Mouse (Mus musculus) kidney, embryonic 15.5 days (tissue): ENCODE measurements around the gene Pdpn. TPM values are rescaled to one million over a fixed set of nuclear protein-coding genes. Genes with fewer than 3 reads are reported as not detected.
A peak's percentile ranks its signal among the peaks of the same experiment; 100 is the strongest.

Experiments used
- ATAC-seq: fragments of 200-750 bp; cut with Nextera tagmentation; replicated peaks from 2 replicates; pipeline ENCODE4 v1.8.0; 2017; ENCODE audit warnings: moderate TSS enrichment; ENCODE audit not compliant: low FRiP score
- H3K27ac ChIP-seq: fragments of 300-500 bp; sonication (generic); 2 replicates; pipeline ENCODE4 v1.5.1; 2015; ENCODE audit warnings: mild to moderate bottlenecking, inconsistent platforms
- H3K27me3 ChIP-seq: fragments of 300-500 bp; sonication (generic); 2 replicates; pipeline ENCODE4 v1.6.1; 2015; ENCODE audit warnings: inconsistent platforms
- H3K36me3 ChIP-seq: fragments of 300-500 bp; sonication (generic); 2 replicates; pipeline ENCODE4 v1.6.1; 2015; ENCODE audit warnings: inconsistent platforms
- H3K4me1 ChIP-seq: fragments of 300-500 bp; sonication (generic); 2 replicates; pipeline ENCODE4 v1.6.1; 2015; ENCODE audit warnings: inconsistent platforms
- H3K4me2 ChIP-seq: fragments of 300-500 bp; sonication (generic); 2 replicates; pipeline ENCODE4 v1.6.1; 2015; ENCODE audit warnings: moderate library complexity, mild to moderate bottlenecking, inconsistent platforms
- H3K4me3 ChIP-seq: fragments of 300-500 bp; sonication (generic); replicated peaks from 2 replicates; pipeline ENCODE4 v1.5.1; 2015; ENCODE audit warnings: mild to moderate bottlenecking, inconsistent platforms
- H3K9ac ChIP-seq: fragments of 300-500 bp; sonication (generic); 2 replicates; pipeline ENCODE4 v1.6.1; 2015; ENCODE audit warnings: mild to moderate bottlenecking, inconsistent platforms
- H3K9me3 ChIP-seq: fragments of 300-500 bp; sonication (generic); replicated peaks from 2 replicates; pipeline ENCODE4 v1.6.1; 2016; ENCODE audit warnings: inconsistent platforms
- WGBS: fragments of 180-500 bp; shearing (Covaris S2); methylation state at CpG from one replicate; pipeline ENCODE4 v1.1.7; 2015; ENCODE audit warnings: mixed read lengths; 5-methylcytosine and 5-hydroxymethylcytosine counted together
- polyA plus RNA-seq: library from polyadenylated mRNA; unstranded; fragments of >200 nt; fragmentation: Nextera tagmentation; extraction: Ambion mirVana; gene quantifications from 2 replicates; pipeline ENCODE4 v1.2.1, GENCODE M21; 2015

Gene Pdpn
- polyA plus RNA-seq, 1 experiment from 2014 or later = 50.0 TPM

DNA sequence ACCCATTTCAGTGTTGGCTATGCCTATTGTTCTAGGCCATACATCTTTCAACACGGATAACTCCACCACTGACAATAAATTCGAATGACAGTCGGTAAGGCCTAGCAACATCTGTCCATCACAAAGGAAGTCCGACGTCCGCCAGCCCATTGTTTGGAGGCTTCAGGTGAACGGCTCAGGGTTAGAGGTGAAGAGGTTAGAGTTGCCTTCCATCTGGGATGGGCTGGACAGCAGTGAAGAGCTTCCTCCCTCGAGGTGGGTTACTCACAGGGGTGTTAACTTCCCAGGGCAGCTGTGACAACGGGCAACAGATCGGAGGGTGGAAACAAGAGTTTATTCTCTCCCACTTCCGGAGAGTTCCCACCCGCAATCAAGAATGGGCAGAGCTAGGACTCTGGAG lies 36.7 kb downstream of the Pdpn start:
- H3K9me3 ChIP-seq = no peaks in the 10 kb centered on the region
- no peaks in the 10 kb centered on the region for H3K27me3 ChIP-seq
- H3K4me1 ChIP-seq = peaks cover 29% of the 10 kb centered on the region
- no peak overlapping the region for H3K27ac ChIP-seq
- no peak overlapping the region for H3K4me3 ChIP-seq
- no peak for ATAC-seq
- WGBS = 61% methylated on average over 12 of the region's 12 CpGs
- no peak overlapping the region for H3K4me2 ChIP-seq
- H3K36me3 ChIP-seq = peaks cover 11% of the 10 kb centered on the region; the same call in 1 of the 2 replicates
- H3K9ac ChIP-seq = no peak overlapping the region

DNA sequence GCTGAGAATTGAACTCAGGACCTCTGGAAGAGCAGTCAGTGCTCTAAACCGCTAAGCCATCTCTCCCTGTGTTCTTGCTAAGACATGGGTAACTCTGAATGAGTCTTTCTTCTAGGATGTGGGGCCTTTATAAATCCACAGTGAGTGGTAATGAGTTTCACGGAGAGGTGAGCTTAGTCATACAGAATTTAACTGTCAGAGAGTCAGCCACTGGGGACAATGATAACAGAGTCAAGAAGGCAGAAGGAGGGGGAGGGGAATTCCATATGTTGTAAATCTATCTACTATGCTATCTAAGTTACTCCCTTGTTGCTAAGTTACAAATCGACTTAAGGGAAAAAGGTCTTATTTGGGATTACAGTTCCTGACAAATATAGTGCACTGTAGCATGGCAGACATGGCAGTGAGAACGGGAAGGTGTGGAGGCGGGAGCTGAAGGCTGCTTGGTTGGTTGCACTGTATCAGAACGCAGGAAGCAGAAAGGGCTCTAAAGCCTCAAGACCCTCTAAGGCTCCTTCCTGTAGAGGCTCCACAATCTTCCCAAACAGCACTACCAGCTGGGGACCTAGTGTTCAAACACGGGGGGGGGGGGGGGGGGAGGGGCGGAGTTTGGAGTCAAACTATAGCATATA lies 39.5 kb downstream of the Pdpn start:
- Histone ChIP-seq H3K4me3 (no peak overlapping the region), H3K9me3 (no peaks in the 10 kb centered on the region), H3K36me3 (no peaks in the 10 kb centered on the region), H3K27me3 (no peaks in the 10 kb centered on the region), H3K4me2 (no peak overlapping the region), H3K9ac (no peak overlapping the region), H3K4me1 (peaks cover 44% of the 10 kb centered on the region), H3K27ac (no peak overlapping the region)
- peak; percentile 34 for ATAC-seq
- 22% methylated on average over 8 of the region's 8 CpGs for WGBS

DNA sequence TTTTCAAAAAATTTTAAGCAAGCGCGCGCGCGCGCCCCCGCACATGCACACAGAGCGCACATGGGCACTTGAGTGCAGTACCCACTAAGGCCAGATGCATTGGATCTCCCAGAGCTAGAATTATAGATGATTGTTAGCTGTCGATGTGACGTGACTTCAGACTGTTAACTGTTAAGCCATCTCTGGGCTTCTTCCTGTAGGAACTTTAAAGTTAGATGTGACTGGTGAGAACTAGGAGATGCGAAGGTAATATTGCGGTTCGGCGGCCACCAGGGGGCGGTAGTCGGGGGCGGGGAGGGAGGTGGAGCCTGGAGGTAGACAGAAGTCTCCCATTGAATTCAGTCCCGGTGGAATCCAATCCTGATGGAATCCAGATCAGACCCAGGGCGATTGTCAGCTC lies 40.8 kb downstream of the Pdpn start:
- Histone ChIP-seq H3K4me2 (peak overlapping the region; percentile 53), H3K9ac (no peak overlapping the region), H3K27ac (no peak overlapping the region), H3K27me3 (no peaks in the 10 kb centered on the region), H3K9me3 (no peaks in the 10 kb centered on the region), H3K36me3 (no peaks in the 10 kb centered on the region), H3K4me1 (peaks cover 44% of the 10 kb centered on the region), H3K4me3 (peak overlapping the region; percentile 26)
- 37% methylated on average over 19 of the region's 19 CpGs for WGBS
- peak; percentile 41; the same call in 1 of the 2 replicates for ATAC-seq

DNA sequence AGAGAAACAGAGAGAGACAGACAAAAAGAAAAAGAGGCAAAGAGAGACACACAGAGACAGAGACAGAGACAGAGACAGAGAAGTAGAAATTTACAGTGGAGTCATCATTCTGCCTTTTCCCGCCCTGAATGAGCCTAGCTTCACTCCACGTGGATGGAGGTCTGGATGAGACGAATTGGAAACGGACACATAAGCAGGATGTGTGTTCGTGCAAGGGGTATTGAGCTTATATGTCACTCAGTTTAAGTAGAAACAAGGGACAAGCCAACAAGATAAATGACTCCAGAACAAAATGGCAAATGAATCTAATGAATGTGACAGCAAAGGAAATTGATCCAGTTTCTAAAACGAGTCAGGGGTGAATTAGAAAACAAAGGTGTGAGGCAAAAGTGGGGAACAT lies 41.4 kb downstream of the Pdpn start:
- no peak for ATAC-seq
- Histone ChIP-seq H3K4me1 (peaks cover 44% of the 10 kb centered on the region), H3K4me2 (peak overlapping the region; percentile 53; the same call in 1 of the 2 replicates), H3K36me3 (no peaks in the 10 kb centered on the region), H3K4me3 (no peak overlapping the region), H3K27me3 (no peaks in the 10 kb centered on the region), H3K27ac (no peak overlapping the region), H3K9me3 (no peaks in the 10 kb centered on the region), H3K9ac (no peak overlapping the region)
- WGBS = 21% methylated on average over 6 of the region's 6 CpGs

- H3K27ac ChIP-seq = peak overlapping the region; percentile 58
- H3K9me3 ChIP-seq = 0 out of 2 replicates have a peak, but pooled peaks cover 6% of the 10 kb centered on the region
- no peak overlapping the region for H3K4me2 ChIP-seq
- ATAC-seq = no peak; the same call in 1 of the 2 replicates
- H3K4me1 ChIP-seq = peaks cover 40% of the 10 kb centered on the region
- 32% methylated on average over 8 of the region's 8 CpGs for WGBS
- H3K27me3 ChIP-seq = no peaks in the 10 kb centered on the region
- H3K9ac ChIP-seq = no peak overlapping the region
- H3K4me3 ChIP-seq = no peak overlapping the region
- no peaks in the 10 kb centered on the region for H3K36me3 ChIP-seq
These were observed 43.8 kb downstream of the Pdpn start for GRCm38 (mm10) chr4:143255541-143255940.

DNA sequence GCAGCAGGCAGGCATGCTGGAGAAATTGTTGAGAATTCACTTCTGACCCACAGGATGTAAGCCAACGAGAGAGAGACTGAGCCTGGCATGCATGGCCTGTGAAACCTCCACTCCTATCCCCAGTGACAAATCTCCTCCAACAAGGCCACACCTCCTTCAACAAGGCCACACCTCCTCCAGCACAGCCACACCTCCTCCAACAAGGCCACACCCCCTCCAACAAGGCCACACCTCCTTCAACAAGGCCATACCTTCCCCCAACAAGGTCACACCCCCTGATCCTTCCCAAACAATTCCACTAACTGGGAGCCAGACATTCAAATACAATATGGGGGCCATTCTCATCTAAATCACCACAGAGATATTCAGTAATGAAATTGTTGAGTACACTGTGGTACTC lies 46.0 kb downstream of the Pdpn start:
- H3K4me2 ChIP-seq = no peak overlapping the region
- no peaks in the 10 kb centered on the region for H3K27me3 ChIP-seq
- ATAC-seq = no peak
- H3K4me1 ChIP-seq = peaks cover 21% of the 10 kb centered on the region
- WGBS = 94% methylated on average over 1 of the region's 1 CpGs
- no peaks in the 10 kb centered on the region for H3K36me3 ChIP-seq
- 0 out of 2 replicates have a peak, but pooled peaks cover 6% of the 10 kb centered on the region for H3K9me3 ChIP-seq
- no peak overlapping the region for H3K27ac ChIP-seq
- H3K9ac ChIP-seq = no peak overlapping the region
- H3K4me3 ChIP-seq = no peak overlapping the region

- H3K4me2 ChIP-seq = no peak overlapping the region
- no peak overlapping the region for H3K4me3 ChIP-seq
- H3K36me3 ChIP-seq = no peaks in the 10 kb centered on the region
- 0 out of 2 replicates have a peak, but pooled peaks cover 6% of the 10 kb centered on the region for H3K9me3 ChIP-seq
- WGBS = 79% methylated on average over 5 of the region's 5 CpGs
- no peaks in the 10 kb centered on the region for H3K4me1 ChIP-seq
- no peaks in the 10 kb centered on the region for H3K27me3 ChIP-seq
- no peak overlapping the region for H3K27ac ChIP-seq
- H3K9ac ChIP-seq = no peak overlapping the region
- no peak for ATAC-seq
These were observed 51.3 kb downstream of the Pdpn start for GRCm38 (mm10) chr4:143248050-143248449.

- Histone ChIP-seq H3K27ac (no peak overlapping the region), H3K27me3 (no peaks in the 10 kb centered on the region), H3K36me3 (no peaks in the 10 kb centered on the region), H3K9me3 (no peaks in the 10 kb centered on the region), H3K4me1 (peaks cover 6% of the 10 kb centered on the region), H3K4me2 (no peak overlapping the region), H3K9ac (no peak overlapping the region), H3K4me3 (no peak overlapping the region)
- WGBS = 80% methylated on average over 9 of the region's 9 CpGs
- no peak for ATAC-seq
These were observed 58.1 kb downstream of the Pdpn start for GRCm38 (mm10) chr4:143241294-143241693.

GRCm38 (mm10) chr4:143239615-143240201 lies 59.7 kb downstream of the Pdpn start:
- Histone ChIP-seq H3K4me2 (no peak overlapping the region), H3K36me3 (no peaks in the 10 kb centered on the region), H3K27me3 (no peaks in the 10 kb centered on the region), H3K9ac (no peak overlapping the region), H3K9me3 (no peaks in the 10 kb centered on the region), H3K27ac (no peak overlapping the region), H3K4me1 (peaks cover 6% of the 10 kb centered on the region), H3K4me3 (no peak overlapping the region)
- no peak for ATAC-seq
- WGBS = 89% methylated on average over 9 of the region's 9 CpGs

DNA sequence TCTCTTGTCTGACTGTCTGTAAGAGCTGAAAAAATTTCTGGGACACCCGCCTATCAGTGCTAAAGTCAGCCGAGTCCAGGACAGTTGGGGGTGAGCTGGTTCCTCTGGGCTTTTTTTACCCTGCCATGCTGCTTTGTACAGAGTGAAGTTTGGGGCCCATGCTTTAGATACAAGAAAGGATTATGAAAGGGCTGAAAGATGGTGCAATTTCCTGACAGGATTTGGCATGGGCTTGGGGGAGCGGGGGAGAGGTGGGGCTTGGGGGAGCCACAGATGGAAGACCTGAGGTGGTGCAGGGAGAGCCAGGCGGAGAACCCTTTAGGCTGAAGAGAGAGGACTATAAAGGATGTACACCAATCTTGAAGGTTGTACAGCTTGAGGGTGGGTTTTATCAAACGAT lies 60.2 kb downstream of the Pdpn start:
- no peaks in the 10 kb centered on the region for H3K27me3 ChIP-seq
- H3K9ac ChIP-seq = no peak overlapping the region
- peaks cover 6% of the 10 kb centered on the region for H3K4me1 ChIP-seq
- H3K9me3 ChIP-seq = no peaks in the 10 kb centered on the region
- 91% methylated on average over 5 of the region's 5 CpGs for WGBS
- ATAC-seq = no peak
- no peak overlapping the region for H3K4me2 ChIP-seq
- no peak overlapping the region for H3K4me3 ChIP-seq
- no peaks in the 10 kb centered on the region for H3K36me3 ChIP-seq
- H3K27ac ChIP-seq = no peak overlapping the region

DNA sequence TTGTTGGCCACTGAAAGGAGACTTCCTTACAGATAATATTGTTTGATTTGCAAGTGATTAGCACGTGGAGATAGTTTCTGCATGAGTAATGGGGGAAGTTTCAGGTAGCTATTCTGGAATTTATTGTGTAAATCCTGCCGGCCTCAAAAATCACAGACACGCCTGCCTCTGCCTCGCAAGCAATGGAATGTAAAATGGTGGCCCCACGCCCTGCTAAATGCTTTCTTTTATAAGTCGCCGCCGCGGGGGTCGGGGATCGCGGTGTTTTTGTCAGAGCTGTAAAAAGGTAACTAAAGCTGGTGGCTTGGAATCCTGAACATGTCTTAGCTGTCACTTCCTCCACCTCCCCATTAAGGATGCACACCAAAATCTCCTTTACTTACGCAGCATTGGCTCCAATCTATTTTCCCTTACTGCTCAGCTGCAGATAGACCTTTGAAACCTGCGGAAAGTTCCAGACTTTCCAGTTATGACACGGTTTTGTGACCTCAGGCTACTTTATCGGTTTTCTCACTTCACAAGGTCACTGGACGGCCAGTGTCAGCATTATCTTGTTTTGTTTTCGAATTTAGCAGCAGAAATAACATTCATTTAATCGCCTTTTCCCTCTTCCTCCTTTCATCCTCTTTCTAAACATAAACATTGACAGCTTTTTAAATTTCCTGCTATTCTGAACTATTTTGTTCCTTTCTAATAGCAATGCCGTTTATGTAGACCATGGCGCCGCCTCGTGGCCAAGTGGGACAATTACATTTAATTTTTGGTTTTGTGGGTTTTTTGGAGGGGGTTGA lies 60.9 kb downstream of the Pdpn start:
- no peak for ATAC-seq
- peak overlapping the region; percentile 8; the same call in 1 of the 2 replicates for H3K4me3 ChIP-seq
- H3K27ac ChIP-seq = no peak overlapping the region
- H3K4me2 ChIP-seq = peak overlapping the region; percentile 50
- peaks cover 6% of the 10 kb centered on the region for H3K4me1 ChIP-seq
- no peaks in the 10 kb centered on the region for H3K36me3 ChIP-seq
- H3K27me3 ChIP-seq = no peaks in the 10 kb centered on the region
- H3K9ac ChIP-seq = no peak overlapping the region
- no peaks in the 10 kb centered on the region for H3K9me3 ChIP-seq
- 23% methylated on average over 23 of the region's 23 CpGs for WGBS

DNA sequence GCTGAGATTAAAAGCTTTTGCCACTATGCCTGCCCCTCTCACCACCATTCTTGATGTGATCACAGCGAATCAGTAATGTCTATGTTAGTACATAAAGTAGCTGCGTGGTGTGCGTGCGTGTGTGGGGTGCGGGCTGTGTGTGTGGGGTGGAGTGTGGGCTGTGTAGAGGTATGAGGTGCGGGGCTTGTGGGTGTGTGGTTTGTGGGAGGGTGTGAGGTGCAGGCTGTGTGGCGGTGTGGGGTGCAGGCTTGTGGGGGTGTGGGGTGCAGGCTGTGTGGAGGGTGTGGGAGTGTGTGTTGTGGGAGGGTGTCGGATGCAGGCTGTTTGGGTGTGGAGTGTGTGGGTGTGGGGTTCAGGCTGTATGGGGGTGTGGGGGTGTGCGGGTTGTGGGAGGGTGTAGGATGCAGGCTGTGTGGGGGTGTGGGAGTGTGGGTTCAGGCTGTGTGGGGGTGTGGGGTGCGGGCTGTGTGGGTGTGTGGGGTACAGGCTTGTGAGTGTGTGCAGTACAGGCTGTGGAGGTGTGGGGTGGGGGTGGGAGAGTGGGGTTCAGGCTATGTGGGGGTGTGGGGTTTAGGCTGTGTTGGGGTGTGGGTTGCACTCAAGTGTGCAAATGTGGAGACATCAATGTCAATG lies 67.5 kb downstream of the Pdpn start:
- H3K4me3 ChIP-seq = no peak overlapping the region
- no peaks in the 10 kb centered on the region for H3K36me3 ChIP-seq
- H3K27ac ChIP-seq = no peak overlapping the region
- 87% methylated on average over 10 of the region's 10 CpGs for WGBS
- no peaks in the 10 kb centered on the region for H3K4me1 ChIP-seq
- ATAC-seq = 0 out of 2 replicates have a peak, but pooled peaks have one; percentile 36
- no peaks in the 10 kb centered on the region for H3K9me3 ChIP-seq
- no peak overlapping the region for H3K9ac ChIP-seq
- H3K27me3 ChIP-seq = no peaks in the 10 kb centered on the region
- H3K4me2 ChIP-seq = no peak overlapping the region
